Mouse (Mus musculus): Measurements from ENCODE around the gene Acr. TPM values are rescaled to one million over a fixed set of nuclear protein-coding genes. Genes with fewer than 3 reads are reported as not detected.

Gene Acr
- total RNA-seq, 4 experiments from 2014 or later = 0.17 to 1.4 (median 0.71) TPM

GRCm38 (mm10) chr15:89548837-89549236, 19.3 kb upstream of the Acr start:
- DNase-seq = no peak

DNA sequence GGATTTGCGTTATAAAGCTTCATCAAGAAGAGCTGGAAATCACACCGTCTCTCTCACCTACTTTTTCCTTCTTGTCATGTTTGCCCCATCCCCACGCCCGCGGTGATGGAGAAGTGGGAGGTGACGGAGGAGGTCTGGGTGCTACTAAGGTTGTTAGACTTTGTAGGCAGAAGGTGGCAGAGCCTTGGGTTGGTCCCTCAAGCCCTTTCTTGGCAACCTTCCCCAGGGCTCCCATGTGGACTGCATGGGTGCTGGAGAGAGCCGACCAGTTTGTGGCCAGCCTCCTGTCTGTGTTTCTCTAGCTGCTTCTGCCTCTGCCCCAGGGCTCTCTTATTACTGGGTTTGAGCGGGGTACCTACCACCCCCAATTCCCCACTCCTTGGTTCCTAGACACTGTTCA, 17.6 kb upstream of the Acr start:
- DNase-seq = no peak

DNA sequence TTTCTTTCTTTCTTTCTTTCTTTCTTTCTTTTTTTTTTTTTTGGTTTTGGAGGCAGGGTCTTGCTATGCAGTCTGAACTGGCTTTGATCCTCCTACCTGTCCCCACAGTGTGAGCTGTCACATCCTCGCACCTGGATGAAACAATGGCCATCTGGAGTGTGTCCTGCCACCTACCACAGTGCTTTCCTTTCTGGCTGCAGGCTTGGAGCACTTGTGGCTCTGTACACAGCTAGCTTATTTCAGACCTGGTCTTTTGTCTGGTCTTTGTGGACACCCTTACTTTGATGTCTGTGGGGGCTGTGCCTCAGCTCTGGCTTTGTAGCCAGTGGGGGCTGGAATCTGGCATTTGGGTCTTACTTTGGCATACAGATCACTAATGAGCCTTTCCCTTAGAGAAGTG, 16.4 kb upstream of the Acr start:
- no peak for DNase-seq

GRCm38 (mm10) chr15:89555591-89555990, 12.5 kb upstream of the Acr start:
- no peak for DNase-seq

- DNase-seq = no peak
Observed at GRCm38 (mm10) chr15:89556401-89557178, 11.5 kb upstream of the Acr start.

- no peak for DNase-seq
Observed at GRCm38 (mm10) chr15:89557179-89557995, 10.7 kb upstream of the Acr start.

DNA sequence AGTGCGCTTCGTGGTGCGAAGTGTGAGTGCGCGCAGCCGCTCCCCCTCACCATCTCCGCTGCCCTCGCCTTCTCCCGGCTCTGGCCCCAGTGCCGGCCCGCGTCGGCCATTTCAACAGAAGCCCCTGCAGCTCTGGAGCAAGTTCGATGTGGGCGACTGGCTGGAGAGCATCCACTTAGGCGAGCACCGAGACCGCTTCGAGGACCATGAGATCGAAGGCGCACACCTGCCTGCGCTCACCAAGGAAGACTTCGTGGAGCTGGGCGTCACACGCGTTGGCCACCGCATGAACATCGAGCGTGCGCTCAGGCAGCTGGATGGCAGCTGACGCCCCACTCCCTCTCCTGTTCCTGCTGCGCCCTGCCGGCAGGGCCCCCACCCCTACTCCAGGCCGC, 10.1 kb upstream of the Acr start:
- no peak for DNase-seq

GRCm38 (mm10) chr15:89559202-89559731, 8.9 kb upstream of the Acr start:
- DNase-seq = no peak

DNA sequence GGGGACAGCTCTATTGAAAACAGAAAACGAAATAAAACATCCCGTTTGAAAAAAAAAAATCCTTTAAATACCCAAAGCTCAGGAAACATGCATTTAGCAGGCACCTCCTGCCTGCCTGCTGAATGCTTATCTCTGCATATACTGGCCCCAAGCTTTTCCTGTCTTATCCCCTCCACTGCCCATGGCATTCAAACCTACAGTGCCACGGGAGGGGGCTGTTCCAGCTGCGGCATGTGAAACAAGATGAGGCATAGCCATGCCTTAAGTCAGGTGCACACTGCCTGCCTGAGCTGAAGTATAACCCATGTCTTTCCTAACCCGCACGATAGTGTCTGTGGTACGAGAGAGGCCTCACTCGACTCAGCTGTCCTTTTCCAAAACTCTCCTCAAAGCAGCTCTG, 4.0 kb downstream of the Acr start:
- no peak for DNase-seq

DNA sequence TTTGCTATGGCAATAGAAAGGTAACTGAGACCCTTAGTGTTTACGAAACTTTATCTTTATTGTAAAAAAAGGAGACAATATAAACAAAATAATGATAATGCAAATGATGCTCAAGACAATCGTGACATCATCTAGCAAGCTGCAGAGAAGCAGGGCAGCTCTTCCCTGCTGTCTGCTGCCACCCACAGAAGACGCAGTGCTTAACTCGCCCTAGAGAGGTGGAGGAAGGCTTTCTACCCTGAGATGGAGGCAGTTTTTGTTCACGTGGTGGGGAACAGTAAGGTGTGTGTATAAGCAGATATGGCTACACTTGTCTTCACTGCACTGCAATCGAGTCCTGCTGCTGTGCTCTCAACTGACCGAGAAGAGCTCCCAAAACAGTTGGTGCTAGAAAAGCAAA, 14.4 kb downstream of the Acr start:
- DNase-seq = no peak

- no peak for DNase-seq
Observed at GRCm38 (mm10) chr15:89585101-89585500, 17.0 kb downstream of the Acr start.

GRCm38 (mm10) chr15:89585631-89586030, 17.5 kb downstream of the Acr start:
- no peak for DNase-seq

GRCm38 (mm10) chr15:89589146-89589545, 21.0 kb downstream of the Acr start:
- no peak for DNase-seq

DNA sequence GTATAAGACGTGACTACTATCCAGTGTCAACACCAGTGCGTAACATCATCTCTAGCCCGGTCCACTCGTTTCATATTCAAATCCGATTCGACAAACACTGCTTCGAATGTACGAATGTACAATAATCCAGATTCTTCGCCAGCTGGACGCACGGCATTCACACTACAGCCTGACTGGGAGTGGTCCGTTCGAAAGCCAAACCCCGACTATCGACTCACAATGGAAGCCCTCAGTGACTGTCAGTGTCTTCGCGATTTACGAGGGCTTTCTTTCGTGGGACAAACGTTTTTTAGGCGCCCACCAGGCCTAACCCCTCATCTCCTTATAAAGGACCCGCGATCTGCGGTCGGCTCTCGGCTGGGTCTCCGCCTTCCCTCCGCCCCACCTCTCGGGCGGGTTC, 23.2 kb downstream of the Acr start:
- no peak for DNase-seq

DNA sequence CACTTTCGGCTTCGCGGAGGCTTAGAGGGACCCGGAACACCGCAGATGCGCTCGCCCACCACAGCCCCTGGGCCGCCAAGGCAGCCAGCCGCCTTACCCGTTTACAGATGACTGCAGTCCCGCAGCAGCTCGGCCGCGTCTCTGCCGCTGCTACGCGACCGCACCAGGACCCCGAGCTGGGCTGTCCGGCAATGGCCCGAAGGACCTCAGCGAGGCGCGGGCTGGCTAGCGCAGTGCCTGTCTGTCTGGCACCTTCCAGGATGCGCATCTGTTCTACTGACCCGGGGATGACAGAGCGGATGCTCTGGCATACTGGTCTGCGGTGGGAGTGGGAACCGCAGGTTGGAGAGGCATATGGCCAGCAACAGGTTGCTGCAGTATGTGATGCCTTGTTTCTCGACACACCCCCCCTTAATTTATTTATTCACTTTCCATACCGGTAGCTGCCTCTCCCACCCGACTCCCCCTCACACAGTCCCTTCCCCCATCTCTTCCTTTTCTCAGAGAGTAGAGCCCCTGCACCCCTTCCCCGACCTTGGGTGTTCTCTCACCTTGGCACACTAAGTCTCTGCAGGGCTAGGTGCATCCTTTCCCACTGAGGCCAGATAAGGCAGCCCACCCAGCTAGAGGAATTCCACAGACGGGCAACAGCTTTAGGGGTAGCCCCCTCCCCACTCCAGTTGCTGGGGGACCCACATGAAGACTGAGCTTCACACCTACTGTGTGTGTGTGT, 23.8 kb downstream of the Acr start, which contains the start of gene Rabl2:
Rabl2 (minus strand) TSS at position 201 of the 733 bp plus-strand sequence.
- peak; percentile 76 for DNase-seq

DNA sequence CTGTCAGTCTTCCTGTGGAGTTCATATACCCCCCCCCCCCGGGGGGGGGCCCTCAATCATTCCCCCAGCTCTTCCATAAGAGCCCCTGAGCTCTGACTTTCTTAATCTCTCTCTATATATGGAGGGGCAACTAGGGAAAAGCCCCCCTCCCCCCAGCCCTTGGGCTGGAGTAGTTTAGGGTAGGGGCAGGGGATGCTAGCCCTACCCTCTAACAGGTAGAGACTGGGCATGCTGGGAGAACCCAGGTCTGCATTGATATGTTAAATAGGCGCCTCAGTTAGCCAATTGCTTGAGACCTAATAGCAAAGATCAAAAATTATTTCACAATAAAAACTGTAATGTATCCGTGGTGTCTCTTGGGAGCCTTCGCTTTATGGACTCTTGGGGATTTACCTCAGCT, 24.4 kb downstream of the Acr start:
- no peak for DNase-seq

GRCm38 (mm10) chr15:89605822-89606570, 37.9 kb downstream of the Acr start:
- DNase-seq = no peak

DNA sequence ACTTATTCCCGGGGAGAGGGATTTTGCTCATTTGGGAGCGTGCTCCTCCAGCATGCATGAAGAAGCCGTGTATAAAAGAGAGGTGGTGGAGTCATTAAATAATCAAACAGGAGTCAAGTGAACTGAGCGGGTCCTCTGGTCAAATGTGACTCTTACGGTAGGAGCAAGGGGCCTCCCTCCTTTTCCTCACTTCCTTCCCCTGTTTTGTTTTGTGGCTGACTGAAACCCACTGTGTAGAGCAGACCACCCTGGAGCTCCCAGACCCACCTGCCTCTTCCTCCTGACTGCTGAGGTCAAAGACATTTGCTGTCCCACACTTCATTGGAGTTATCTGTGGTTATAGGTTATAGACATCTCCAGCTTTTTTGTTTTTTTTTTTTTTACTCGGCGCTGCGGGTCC, 39.4 kb downstream of the Acr start:
- no peak for DNase-seq

- DNase-seq = no peak
Observed at GRCm38 (mm10) chr15:89607888-89608287, 39.8 kb downstream of the Acr start.

DNA sequence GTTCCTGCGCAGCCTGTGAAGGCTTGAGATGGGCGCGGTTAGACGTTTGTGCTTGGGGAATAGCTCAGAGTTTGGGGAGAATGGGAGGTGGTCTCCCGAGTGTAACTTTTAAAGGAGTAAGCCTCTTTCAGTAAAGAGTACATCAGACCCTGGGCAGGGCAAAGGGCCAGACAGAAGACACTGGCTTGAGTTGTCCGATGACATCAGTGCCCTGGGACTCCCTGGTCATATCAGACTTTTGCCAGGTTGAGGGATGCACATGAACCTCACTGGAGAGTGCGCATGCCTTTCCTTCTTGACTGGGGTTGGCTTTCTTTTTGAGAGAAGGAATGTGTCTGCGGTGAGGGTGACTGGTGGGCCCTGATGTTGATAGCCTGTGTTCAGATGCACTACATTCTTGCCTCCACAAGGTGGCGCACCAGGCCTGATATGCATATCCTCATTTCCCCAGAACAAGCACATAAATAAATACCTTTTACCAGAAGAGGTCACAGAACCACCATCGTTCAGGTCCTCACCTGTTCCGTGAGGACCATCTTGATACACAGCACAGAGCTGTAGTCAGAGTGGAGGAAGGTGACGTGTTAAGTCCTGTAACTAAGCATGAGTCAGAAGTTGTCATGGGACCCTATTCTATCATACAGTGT, 54.3 kb downstream of the Acr start:
- no peak for DNase-seq

- DNase-seq = no peak
Observed at GRCm38 (mm10) chr15:89622959-89623625, 55.0 kb downstream of the Acr start.
